Mouse (Mus musculus) Patski (cell line): ENCODE results near the gene Rbm5. TPM values are rescaled to one million over a fixed set of nuclear protein-coding genes. Genes with fewer than 3 reads are reported as not detected.
A peak's percentile ranks its signal among the peaks of the same experiment; 100 is the strongest.

Experiments
- ATAC-seq: fragments of 100-300 bp; one replicate; pipeline ENCODE4 v1.8.0; 2021
- CTCF ChIA-PET: fragments of 350-600 bp; sonication (Branson Sonifier 250); formaldehyde crosslinking; loops from one replicate; lab custom pipeline; 2022; ENCODE audit warnings: inconsistent platforms; lab: Charles Lee
- POLR2A ChIA-PET: fragments of 350-600 bp; sonication (Branson Sonifier 250); formaldehyde crosslinking; loops from one replicate; lab custom pipeline; 2022; ENCODE audit warnings: antibody characterized with exemption, inconsistent platforms; lab: Charles Lee
- DNase-seq: peaks from one replicate; pipeline ENCODE4 v3.0.0-alpha.2; 2011; ENCODE audit warnings: low read depth, low spot score
- H3K27me3 ChIP-seq: fragments of 371-371 bp; one replicate; pipeline ENCODE4 v1.5.1; 2021
- CTCF ChIP-seq: fragments of 100-300 bp; IDR thresholded peaks from one replicate; pipeline ENCODE4 v1.5.1; 2021
- in situ Hi-C: fragments of 300-500 bp; cut with MboI; formaldehyde crosslinking; loops from 3 replicates; pipeline ENCODE4 v1.11.1; 2018; ENCODE audit warnings: low pct_unique_long_range_greater_than_20kb, mixed read lengths
- polyA plus RNA-seq: library from polyadenylated mRNA; unstranded; gene quantifications from one replicate; pipeline ENCODE4 v1.2.3, GENCODE M21; 2021

Rbm5 gene
- polyA plus RNA-seq, 1 experiment from 2014 or later: 113 TPM

- TF ChIP-seq CTCF: no peak
- ChIA-PET CTCF (interaction anchor here (1.5 to 2.1 kb wide), 3 partner anchors 11 to 31 kb away, joined by 4 to 7 read pairs (median 5); no protein-coding TSS in a partner anchor), POLR2A (no interaction called here)
- ATAC-seq (no peak), DNase-seq (no peak)
- no peaks in the 10 kb centered on the region for H3K27me3 ChIP-seq
- in situ Hi-C loops: no loop called here
These were observed 1.9 kb downstream of the Rbm5 start for GRCm38 (mm10) chr9:107768851-107769250.

GRCm38 (mm10) chr9:107759593-107759992, 11.2 kb downstream of the Rbm5 start:
- no peak for ATAC-seq
- TF ChIP-seq CTCF: no peak
- in situ Hi-C loops: no loop called here
- CTCF ChIA-PET: interaction anchor here (2.1 kb wide), 2 partner anchors 9 to 18 kb away, joined by 5 to 9 read pairs; no protein-coding TSS in a partner anchor
- DNase-seq: no peak
- H3K27me3 ChIP-seq: no peaks in the 10 kb centered on the region
- POLR2A ChIA-PET: interaction anchor here (0.9 to 1.5 kb wide), 2 partner anchors 12 to 20 kb away, joined by 3 to 7 read pairs; no protein-coding TSS in a partner anchor

- no peaks in the 10 kb centered on the region for H3K27me3 ChIP-seq
- no peak for ATAC-seq
- TF ChIP-seq CTCF: no peak
- ChIA-PET POLR2A (interaction anchor here (0.8 kb wide), 1 partner anchor 10 kb away, joined by 4 read pairs; no protein-coding TSS in a partner anchor), CTCF (interaction anchor here (0.6 to 2.4 kb wide), 5 partner anchors 9 to 19 kb away, joined by 3 to 9 read pairs (median 5); no protein-coding TSS in a partner anchor)
- no peak for DNase-seq
- in situ Hi-C loops: no loop called here
These were observed 20.4 kb downstream of the Rbm5 start for GRCm38 (mm10) chr9:107750378-107750777.

GRCm38 (mm10) chr9:107748063-107748462, 22.7 kb downstream of the Rbm5 start:
- ChIA-PET CTCF (interaction anchor here (1.9 to 2.9 kb wide), 2 partner anchors 10 to 103 kb away, joined by 5 to 14 read pairs; no protein-coding TSS in a partner anchor), POLR2A (interaction anchor here (0.6 to 0.7 kb wide), 2 partner anchors 12 to 38 kb away, joined by 3 to 7 read pairs; no protein-coding TSS in a partner anchor)
- ATAC-seq (no peak), DNase-seq (no peak)
- no peaks in the 10 kb centered on the region for H3K27me3 ChIP-seq
- in situ Hi-C loops: no loop called here
- no peak for TF ChIP-seq CTCF

GRCm38 (mm10) chr9:107747310-107747709, 23.5 kb downstream of the Rbm5 start:
- no peaks in the 10 kb centered on the region for H3K27me3 ChIP-seq
- ChIA-PET POLR2A (interaction anchor here (0.7 to 1.6 kb wide), 3 partner anchors 8 to 1001 kb away, joined by 5 to 7 read pairs (median 6); no protein-coding TSS in a partner anchor), CTCF (interaction anchor here (0.8 to 2.9 kb wide), 7 partner anchors 9 to 102 kb away, joined by 3 to 14 read pairs (median 6); no protein-coding TSS in a partner anchor)
- in situ Hi-C loops: no loop called here
- DNase-seq: no peak
- TF ChIP-seq CTCF: no peak
- ATAC-seq: no peak

DNA sequence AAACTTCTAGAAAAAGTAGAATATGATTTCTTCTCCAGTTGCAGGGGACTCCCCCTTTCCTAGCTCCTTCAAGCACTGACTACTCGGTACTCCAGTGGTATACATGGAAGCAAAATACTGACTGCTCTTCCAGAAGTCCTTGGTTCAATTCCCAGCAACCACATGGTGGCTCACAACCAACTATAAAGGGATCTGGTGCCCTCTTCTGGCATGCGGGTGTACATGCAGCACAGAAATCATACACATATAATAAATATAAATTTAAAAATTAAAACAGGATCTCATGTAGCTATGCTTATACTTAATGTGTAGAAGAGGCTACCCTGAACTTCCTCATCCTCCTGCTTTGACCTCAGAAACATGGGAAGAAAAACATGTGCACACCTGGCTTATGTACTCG, 24.1 kb downstream of the Rbm5 start:
- in situ Hi-C loops: no loop called here
- CTCF ChIA-PET: interaction anchor here (0.6 to 2.9 kb wide), 9 partner anchors 9 to 103 kb away, joined by 3 to 14 read pairs (median 4); no protein-coding TSS in a partner anchor
- POLR2A ChIA-PET: interaction anchor here (0.5 to 1.6 kb wide), 2 partner anchors 9 to 227 kb away, joined by 6 to 12 read pairs; no protein-coding TSS in a partner anchor
- TF ChIP-seq CTCF: peak; percentile 65
- DNase-seq (no peak), ATAC-seq (no peak)
- H3K27me3 ChIP-seq: no peaks in the 10 kb centered on the region

DNA sequence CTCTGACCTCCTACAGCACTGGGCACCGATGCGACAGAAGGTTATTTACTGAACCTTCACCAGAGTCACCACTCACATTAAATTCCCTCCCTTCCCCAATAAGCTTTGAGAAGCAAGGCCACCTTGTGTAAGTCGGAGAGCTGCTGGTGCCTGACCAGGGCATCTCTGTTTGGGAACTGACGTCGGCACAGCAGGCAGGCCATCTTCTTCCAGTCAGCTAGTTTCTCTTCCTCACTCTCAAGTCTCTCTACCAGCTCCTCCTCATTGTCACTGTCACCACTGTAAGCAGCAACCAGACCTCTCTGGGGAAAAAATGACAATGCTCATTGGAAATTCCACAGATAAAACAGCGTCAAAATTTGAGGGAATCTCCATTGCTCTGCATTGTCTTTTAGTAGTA, 26.7 kb downstream of the Rbm5 start:
- ATAC-seq (no peak), DNase-seq (no peak)
- CTCF ChIA-PET: interaction anchor here (1.7 kb wide), 1 partner anchor 97 kb away, joined by 3 read pairs; no protein-coding TSS in a partner anchor
- TF ChIP-seq CTCF: no peak
- POLR2A ChIA-PET: interaction anchor here (0.7 kb wide), 1 partner anchor 14 kb away, joined by 4 read pairs; no protein-coding TSS in a partner anchor
- in situ Hi-C loops: no loop called here
- no peaks in the 10 kb centered on the region for H3K27me3 ChIP-seq

GRCm38 (mm10) chr9:107738841-107739202, 32.0 kb downstream of the Rbm5 start:
- peak; percentile 77 for TF ChIP-seq CTCF
- in situ Hi-C loops: loop anchor here (5.0 kb wide), 2 partner anchors 52 to 97 kb away; no protein-coding TSS in a partner anchor

DNA sequence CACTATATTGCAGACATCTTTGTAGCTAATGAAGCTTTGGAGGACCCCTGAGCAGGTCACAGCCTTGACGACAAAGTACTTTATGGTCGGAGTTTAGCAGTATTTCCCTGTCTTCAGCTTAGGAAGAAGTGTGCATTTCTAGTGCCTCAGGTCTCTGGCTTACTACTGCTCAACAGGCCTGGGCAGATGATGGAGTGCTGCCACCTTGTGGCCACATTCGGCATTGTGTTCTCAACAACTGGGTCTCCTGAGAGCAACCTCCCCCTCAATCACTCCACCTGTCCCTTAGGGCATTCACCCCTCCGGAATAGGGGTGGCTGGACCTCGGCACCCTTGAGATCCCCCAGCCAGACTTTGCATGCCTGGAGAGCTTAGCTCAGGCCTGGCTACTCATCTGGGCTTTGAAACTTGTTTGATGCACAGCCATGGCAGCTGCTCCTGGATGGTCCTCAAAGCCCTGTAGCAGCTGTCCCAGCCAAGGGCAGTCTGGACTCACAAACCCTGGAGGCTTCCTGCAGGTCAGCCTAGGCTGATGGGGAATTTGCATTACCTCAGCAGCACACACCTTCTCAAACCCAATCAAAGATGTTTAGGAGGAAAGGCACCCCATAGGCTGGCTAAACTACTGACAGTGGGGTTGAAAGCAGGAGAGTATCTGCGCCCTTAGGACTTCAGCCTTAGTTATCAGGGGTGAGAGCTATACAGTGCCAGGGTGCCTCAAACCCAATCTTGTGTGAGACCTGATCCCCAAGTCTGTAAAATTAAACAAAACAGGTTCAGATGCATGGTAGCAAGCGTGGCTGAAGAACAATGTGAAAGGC, 32.6 kb downstream of the Rbm5 start:
- POLR2A ChIA-PET: interaction anchor here (0.9 to 3.6 kb wide), 11 partner anchors 14 to 89 kb away, joined by 3 to 18 read pairs (median 4); partner anchors contain the start of genes Gnat1 and Sema3f
- in situ Hi-C loops: loop anchor here (5.0 kb wide), 2 partner anchors 51 to 96 kb away; no protein-coding TSS in a partner anchor
- no peaks in the 10 kb centered on the region for H3K27me3 ChIP-seq
- CTCF ChIA-PET: interaction anchor here (0.6 to 3.5 kb wide), 28 partner anchors 9 to 129 kb away, joined by 3 to 27 read pairs (median 8); partner anchors contain the start of genes Gnat1 and Sema3f
- DNase-seq (no peak), ATAC-seq (no peak)
- TF ChIP-seq CTCF: peak; percentile 93

More at GRCm38 (mm10) chr9:107738841-107739202, 32.0 kb downstream of the Rbm5 start:
- ChIA-PET CTCF (interaction anchor here (1.2 to 3.5 kb wide), 17 partner anchors 8 to 129 kb away, joined by 3 to 27 read pairs (median 9); partner anchors contain the start of genes Gnat1 and Sema3f), POLR2A (interaction anchor here (0.6 to 3.6 kb wide), 8 partner anchors 20 to 62 kb away, joined by 3 to 18 read pairs (median 4); partner anchors contain the start of genes Gnat1 and Sema3f)
- DNase-seq (no peak), ATAC-seq (peak; percentile 46)
- H3K27me3 ChIP-seq: no peaks in the 10 kb centered on the region

- ChIA-PET POLR2A (interaction anchor here (0.9 to 3.6 kb wide), 7 partner anchors 12 to 36 kb away, joined by 4 to 18 read pairs (median 6); no protein-coding TSS in a partner anchor), CTCF (interaction anchor here (0.7 to 3.5 kb wide), 6 partner anchors 10 to 38 kb away, joined by 3 to 27 read pairs (median 5); partner anchors contain the start of gene Sema3f)
- no peak for TF ChIP-seq CTCF
- in situ Hi-C loops: loop anchor here (5.0 kb wide), 2 partner anchors 49 to 94 kb away; no protein-coding TSS in a partner anchor
- H3K27me3 ChIP-seq: no peaks in the 10 kb centered on the region
- DNase-seq: no peak
- no peak for ATAC-seq
These were observed 34.7 kb downstream of the Rbm5 start for GRCm38 (mm10) chr9:107736185-107736485.
